Comparison of ENCODE assay signal across 1 mouse cellular context in genomic region chr11:58789532-58789931, GRCm38 (mm10).
TF ChIP-seq lines count a peak whose summit lies in the region.

No protein-coding gene starts in this region.

TF ChIP-seq in CH12.LX, 34 proteins besides CTCF, POLR2A, EP300 and RAD21:
- TF ChIP-seq MEF2A (IDR thresholded peaks at IDR 0.05; ENCODE audit: borderline replicate concordance, low read depth, low read length) (peak; percentile 32; the same call in 1 of the 2 replicates), MAX (IDR thresholded peaks at IDR 0.05; ENCODE audit: low read length) (peak; percentile 13; the same call in 1 of the 2 replicates), MXI1 (IDR thresholded peaks at IDR 0.05; ENCODE audit: low read depth, low read length) (peak; percentile 73; the same call in 1 of the 2 replicates), IRF4 (IDR thresholded peaks at IDR 0.05; ENCODE audit: low read depth, low read length) (peak; percentile 56; the same call in 1 of the 2 replicates), MAZ (IDR thresholded peaks at IDR 0.05; ENCODE audit: low read depth, low read length) (0 out of 2 replicates have a peak, but pooled peaks have one; percentile 25), BHLHE40 (IDR thresholded peaks at IDR 0.05; ENCODE audit: low read depth, low read length) (peak; percentile 10; the same call in 1 of the 2 replicates), HCFC1 (IDR thresholded peaks at IDR 0.05; ENCODE audit: low read depth, low read length) (no peak), USF1 (IDR thresholded peaks at IDR 0.05; ENCODE audit: low read depth, low read length) (no peak)
